Mouse (Mus musculus) 416B (cell line): ENCODE data around the gene Olfr1098.

Experiments
- DNase-seq: peaks from one replicate; pipeline ENCODE4 v3.0.0; 2011; ENCODE audit warnings: low read depth

The Olfr1098 gene

DNA sequence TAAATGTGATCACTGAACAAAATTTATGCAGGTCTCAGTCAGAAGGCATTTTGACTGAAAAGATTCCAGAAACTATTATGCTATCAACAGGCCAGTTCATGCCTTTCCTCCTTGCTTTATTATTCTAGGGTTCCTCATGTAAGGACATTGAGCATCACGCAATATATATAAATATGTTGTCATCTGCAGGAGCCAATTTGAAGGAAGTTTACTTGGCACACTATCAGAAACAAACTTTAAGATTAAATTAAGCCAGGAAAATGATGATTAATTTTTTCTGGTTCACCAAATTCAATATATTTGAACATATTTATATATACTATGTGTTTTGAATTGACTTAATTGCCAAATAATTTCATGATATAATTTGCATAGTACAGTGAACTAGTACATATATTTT lies at the start of gene Olfr1098:
Olfr1098 (minus strand) TSS at position 101 of the 400 bp plus-strand sequence.
- DNase-seq: no peak

DNA sequence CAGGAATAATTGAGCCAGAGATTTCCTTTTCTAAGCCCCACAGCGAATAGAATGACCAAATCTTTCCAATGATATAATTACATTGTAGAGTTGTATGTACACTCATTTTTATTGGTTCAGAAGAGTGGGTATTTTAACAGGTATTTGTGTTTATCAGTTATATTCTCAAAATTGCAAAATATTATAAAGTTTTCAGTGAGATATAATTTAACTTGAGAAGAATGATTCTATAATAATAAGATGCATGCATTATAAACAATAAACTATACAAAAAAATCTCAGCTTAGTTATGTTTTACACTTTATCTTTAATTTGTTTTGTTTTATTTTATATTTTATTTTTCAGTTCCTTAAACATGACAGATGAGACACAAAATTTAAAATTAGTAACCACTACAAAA lies 36.2 kb upstream of the Olfr1098 start, which contains the start of gene Olfr1099:
Olfr1099 (minus strand) TSS at position 101 of the 400 bp plus-strand sequence.
- DNase-seq: no peak

DNA sequence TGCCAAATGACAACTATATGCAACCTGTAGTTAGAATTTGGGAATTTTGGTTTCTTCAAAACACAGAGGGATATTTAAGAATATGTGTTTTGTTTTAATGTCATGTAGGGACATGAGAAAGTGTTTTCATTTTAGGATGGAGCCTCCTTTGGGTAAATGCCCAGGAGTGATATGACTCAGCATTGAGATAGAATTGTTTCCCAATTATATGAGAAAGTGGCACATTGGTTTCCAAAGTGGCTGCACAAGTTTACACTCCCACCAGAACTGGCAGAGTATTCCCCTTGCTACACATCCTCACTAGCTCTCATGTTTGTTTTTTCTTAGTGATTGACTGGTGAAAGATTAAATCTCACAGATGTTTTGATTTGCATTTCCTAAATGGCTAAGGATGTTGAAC lies 2.2 kb upstream of the Olfr1098 start:
- no peak for DNase-seq

DNA sequence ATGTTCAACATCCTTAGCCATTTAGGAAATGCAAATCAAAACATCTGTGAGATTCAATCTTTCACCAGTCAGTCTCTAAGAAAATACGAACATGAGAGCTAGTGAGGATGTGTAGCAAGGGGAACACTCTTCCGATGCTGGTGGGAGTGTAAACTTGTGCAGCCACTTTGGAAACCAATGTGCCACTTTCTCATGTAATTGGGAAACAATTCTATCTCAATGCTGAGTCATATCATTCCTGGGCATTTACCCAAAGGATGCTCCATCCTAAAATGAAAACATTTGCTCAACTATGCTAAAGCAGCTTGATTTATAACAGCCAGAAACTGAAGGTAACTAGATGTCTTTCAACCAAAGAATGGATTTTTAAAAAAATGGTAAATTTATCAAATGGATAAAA lies 18.7 kb downstream of the Olfr1098 start:
- DNase-seq: no peak

DNA sequence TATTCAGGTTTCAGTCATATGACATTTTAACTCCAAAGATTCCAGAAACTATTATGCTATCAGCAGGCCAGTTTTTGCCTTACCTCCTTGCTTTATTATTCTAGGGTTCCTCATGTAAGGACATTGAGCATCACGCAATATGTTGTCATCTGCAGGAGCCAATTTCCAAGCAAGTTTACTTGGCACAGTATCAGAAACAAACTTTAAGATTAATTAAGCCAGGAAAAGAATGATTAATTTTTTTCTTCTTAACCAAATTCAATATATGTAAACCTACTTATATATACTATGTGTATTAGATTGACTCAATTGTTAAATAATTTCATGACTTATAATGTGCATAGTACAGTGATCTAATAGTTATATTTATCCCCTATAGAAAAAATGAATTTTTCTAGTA lies 32.2 kb downstream of the Olfr1098 start, which contains the start of gene Olfr1097:
Olfr1097 (minus strand) TSS at position 101 of the 400 bp plus-strand sequence.
- no peak for DNase-seq

DNA sequence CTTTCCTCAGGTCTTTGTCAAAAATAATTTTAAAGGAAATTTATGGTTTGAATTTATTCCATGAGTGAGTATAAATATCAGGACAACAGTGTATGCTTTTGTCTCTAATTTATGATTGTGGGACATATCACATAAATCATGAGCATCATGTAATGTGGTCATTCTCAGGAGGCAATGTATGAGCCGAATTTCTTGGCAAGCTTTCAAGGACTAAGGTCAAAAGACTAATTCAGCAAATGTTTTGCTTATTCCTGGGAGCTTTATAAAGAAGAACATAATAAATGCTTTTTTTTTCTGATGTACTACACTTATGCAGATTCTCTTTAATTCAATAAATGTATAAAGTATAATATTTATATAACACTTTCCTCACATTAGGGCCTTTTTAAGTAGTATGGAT lies 49.6 kb downstream of the Olfr1098 start, which contains the start of gene Gm13723:
Gm13723 (minus strand) TSS at position 101 of the 400 bp plus-strand sequence.
- DNase-seq: no peak
